Mouse (Mus musculus) midbrain, postnatal 0 days (tissue): Measurements from ENCODE around the gene Fyb2. TPM values are rescaled to one million over a fixed set of nuclear protein-coding genes. Genes with fewer than 3 reads are reported as not detected.

ENCODE experiments used
- ATAC-seq: fragments of 200-750 bp; cut with Nextera tagmentation; 2 replicates; pipeline ENCODE4 v1.8.0; 2017; ENCODE audit warnings: moderate number of reproducible peaks, mild to moderate bottlenecking, moderate TSS enrichment, moderate library complexity; ENCODE audit not compliant: low FRiP score
- DNase-seq: peaks from one replicate; pipeline ENCODE4 v3.0.0-alpha.2; 2015; ENCODE audit warnings: low spot score
- H3K27ac ChIP-seq: fragments of 300-500 bp; sonication (generic); 2 replicates; pipeline ENCODE4 v1.5.1; 2014; ENCODE audit warnings: low read depth, mild to moderate bottlenecking, low read length, mixed read lengths
- H3K27me3 ChIP-seq: fragments of 300-500 bp; sonication (generic); 2 replicates; pipeline ENCODE4 v1.6.1; 2014; ENCODE audit warnings: low read length, control low read depth, mixed read lengths; ENCODE audit not compliant: insufficient read depth
- H3K36me3 ChIP-seq: fragments of 300-500 bp; sonication (generic); 2 replicates; pipeline ENCODE4 v1.6.1; 2014; ENCODE audit warnings: low read length, control low read depth, mixed read lengths; ENCODE audit not compliant: insufficient read depth
- H3K4me1 ChIP-seq: fragments of 300-500 bp; sonication (generic); 2 replicates; pipeline ENCODE4 v1.6.1; 2014; ENCODE audit warnings: mild to moderate bottlenecking, control low read depth, antibody characterized with exemption, low read length, mixed read lengths; ENCODE audit not compliant: insufficient read depth
- H3K4me2 ChIP-seq: fragments of 300-500 bp; sonication (generic); 2 replicates; pipeline ENCODE4 v1.6.1; 2014; ENCODE audit warnings: low read depth, mild to moderate bottlenecking, low read length, mixed read lengths; ENCODE audit not compliant: poor library complexity, severe bottlenecking
- H3K4me3 ChIP-seq: fragments of 300-500 bp; sonication (generic); 2 replicates; pipeline ENCODE4 v1.5.1; 2014; ENCODE audit warnings: low read depth, mild to moderate bottlenecking, low read length, moderate library complexity
- H3K9ac ChIP-seq: fragments of 300-500 bp; sonication (generic); replicated peaks from 2 replicates; pipeline ENCODE4 v1.6.1; 2014; ENCODE audit warnings: mild to moderate bottlenecking, low read length, moderate library complexity, mixed read lengths; ENCODE audit not compliant: poor library complexity, severe bottlenecking
- H3K9me3 ChIP-seq: fragments of 300-500 bp; sonication (generic); 2 replicates; pipeline ENCODE4 v1.6.1; 2016; ENCODE audit warnings: low read length, control low read depth
- CTCF ChIP-seq: IDR thresholded peaks from 2 replicates; pipeline ENCODE4 v1.5.1; 2016; ENCODE audit warnings: antibody characterized with exemption, mild to moderate bottlenecking
- WGBS: fragments of 180-500 bp; shearing (Covaris S2); extraction: QIAGEN DNeasy Blood & Tissue Kit; methylation state at CpG from one replicate; pipeline ENCODE4 v1.1.7; 2014; 5-methylcytosine and 5-hydroxymethylcytosine counted together
- polyA plus RNA-seq: library from polyadenylated mRNA; unstranded; fragments of >200 nt; fragmentation: Nextera tagmentation; extraction: Ambion mirVana; gene quantifications from 2 replicates; pipeline ENCODE4 v1.2.1, GENCODE M21; 2015
- total RNA-seq: library from RNA; depleted of rRNA; stranded (reverse); fragments of >200 nt; gene quantifications from 2 replicates; pipeline ENCODE4 v1.2.3, GENCODE M21; 2014

Fyb2 gene
- total and polyA plus RNA-seq, 2 experiments from 2014 or later = 0.28 to 0.49 TPM

GRCm38 (mm10) chr4:104905049-104905448, 8.2 kb upstream of the Fyb2 start:
- ATAC-seq (peak; percentile 63; the same call in 1 of the 2 replicates), DNase-seq (no peak)
- Histone ChIP-seq H3K27me3 (no peaks in the 10 kb centered on the region), H3K27ac (no peak overlapping the region), H3K9me3 (no peaks in the 10 kb centered on the region), H3K4me3 (no peak overlapping the region), H3K4me2 (no peak overlapping the region), H3K9ac (no peak overlapping the region), H3K36me3 (no peaks in the 10 kb centered on the region), H3K4me1 (no peaks in the 10 kb centered on the region)
- WGBS = 56% methylated on average over 6 of the region's 6 CpGs
- TF ChIP-seq CTCF = no peak

DNA sequence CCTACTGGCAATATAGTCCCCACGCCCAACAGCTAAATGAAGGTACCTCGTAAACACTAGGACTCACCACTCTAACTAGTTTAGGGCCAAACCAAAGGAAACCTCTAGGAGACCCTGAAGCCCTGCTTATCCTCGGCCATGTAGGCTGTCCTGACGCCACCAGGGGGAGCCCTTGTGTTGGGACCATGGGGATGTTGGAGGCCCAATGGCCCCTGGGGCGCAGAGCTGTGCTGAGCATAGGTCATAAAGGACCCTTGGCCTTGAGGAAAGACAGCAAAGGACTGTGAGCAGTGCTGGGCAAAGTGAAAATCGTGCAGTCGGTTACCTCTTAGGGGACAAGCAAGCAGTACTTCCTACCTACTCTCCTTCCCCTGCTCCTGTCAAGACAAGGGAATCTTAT, 1.6 kb upstream of the Fyb2 start:
- Histone ChIP-seq H3K4me3 (no peak overlapping the region), H3K9ac (no peak overlapping the region), H3K27me3 (no peaks in the 10 kb centered on the region), H3K36me3 (no peaks in the 10 kb centered on the region), H3K4me2 (no peak overlapping the region), H3K27ac (no peak overlapping the region), H3K9me3 (no peaks in the 10 kb centered on the region), H3K4me1 (no peaks in the 10 kb centered on the region)
- TF ChIP-seq CTCF = peak; percentile 77
- WGBS = 46% methylated on average over 7 of the region's 7 CpGs
- no peak for ATAC-seq
- peak; percentile 54 for DNase-seq

- no peak overlapping the region for H3K4me3 ChIP-seq
- H3K9me3 ChIP-seq = no peaks in the 10 kb centered on the region
- ATAC-seq (no peak), DNase-seq (no peak)
- no peak for TF ChIP-seq CTCF
- H3K4me2 ChIP-seq = no peak overlapping the region
- no peaks in the 10 kb centered on the region for H3K36me3 ChIP-seq
- H3K9ac ChIP-seq = no peak overlapping the region
- H3K4me1 ChIP-seq = no peaks in the 10 kb centered on the region
- H3K27me3 ChIP-seq = no peaks in the 10 kb centered on the region
- H3K27ac ChIP-seq = no peak overlapping the region
- WGBS = 57% methylated on average over 6 of the region's 6 CpGs
These were observed 1.5 kb downstream of the Fyb2 start for GRCm38 (mm10) chr4:104914711-104915247.

DNA sequence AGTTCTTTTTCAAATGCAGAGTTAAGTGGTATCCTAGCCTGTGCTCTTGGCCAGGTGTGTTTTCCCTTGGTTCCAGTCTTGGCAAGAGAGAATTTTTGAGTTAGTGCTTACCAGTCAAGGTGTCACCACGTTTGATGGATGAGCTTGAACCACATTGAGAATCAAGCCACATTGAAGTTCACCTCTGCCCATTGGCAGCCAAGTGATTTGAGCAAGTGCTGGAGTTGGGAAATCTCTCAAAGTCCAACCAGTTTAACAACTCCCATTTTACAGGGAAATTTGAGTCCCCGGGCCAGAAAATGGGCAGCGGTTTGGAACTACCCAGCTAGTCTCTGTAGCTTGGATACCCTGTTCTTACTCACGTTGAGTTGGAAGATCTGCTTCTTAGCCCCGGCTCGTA, 4.8 kb downstream of the Fyb2 start:
- WGBS = 88% methylated on average over 6 of the region's 6 CpGs
- no peak for ATAC-seq
- no peaks in the 10 kb centered on the region for H3K9me3 ChIP-seq

DNA sequence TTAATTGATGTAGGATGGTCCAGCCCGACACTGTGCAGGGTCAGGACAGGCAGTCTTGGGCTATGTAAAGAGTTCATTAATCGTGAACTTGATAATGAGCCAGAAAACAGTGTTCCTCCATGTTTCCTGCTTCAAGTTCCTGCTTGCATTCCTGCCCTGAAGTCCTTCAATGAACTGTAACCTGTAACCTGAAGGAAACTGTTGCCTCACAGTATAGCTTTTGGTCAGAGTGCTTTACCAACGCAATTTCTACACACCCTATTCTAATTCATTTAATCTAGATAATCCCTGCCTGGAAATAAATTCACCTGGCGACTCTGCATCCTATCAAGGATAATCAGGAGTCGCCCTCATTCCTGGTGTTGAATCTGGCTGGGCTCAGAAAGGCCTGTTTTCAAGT, 12.1 kb downstream of the Fyb2 start:
- no peak overlapping the region for H3K4me2 ChIP-seq
- no peaks in the 10 kb centered on the region for H3K27me3 ChIP-seq
- H3K4me1 ChIP-seq = no peaks in the 10 kb centered on the region
- DNase-seq (no peak), ATAC-seq (no peak)
- H3K9me3 ChIP-seq = no peaks in the 10 kb centered on the region
- TF ChIP-seq CTCF = no peak
- no peak overlapping the region for H3K4me3 ChIP-seq
- WGBS = 87% methylated on average over 5 of the region's 5 CpGs
- H3K36me3 ChIP-seq = no peaks in the 10 kb centered on the region
- H3K27ac ChIP-seq = no peak overlapping the region
- no peak overlapping the region for H3K9ac ChIP-seq

More for the DNA sequence above, 4.8 kb downstream of the Fyb2 start:
- Histone ChIP-seq H3K4me3 (no peak overlapping the region), H3K4me2 (no peak overlapping the region), H3K27me3 (no peaks in the 10 kb centered on the region), H3K27ac (no peak overlapping the region), H3K4me1 (no peaks in the 10 kb centered on the region), H3K9ac (no peak overlapping the region), H3K36me3 (no peaks in the 10 kb centered on the region)
- TF ChIP-seq CTCF = no peak
- no peak for DNase-seq

- Histone ChIP-seq H3K9me3 (no peaks in the 10 kb centered on the region), H3K4me3 (no peak overlapping the region), H3K9ac (no peak overlapping the region), H3K4me1 (no peaks in the 10 kb centered on the region), H3K4me2 (no peak overlapping the region), H3K27me3 (no peaks in the 10 kb centered on the region), H3K27ac (no peak overlapping the region), H3K36me3 (no peaks in the 10 kb centered on the region)
- TF ChIP-seq CTCF = no peak
- DNase-seq = no peak
- no peak for ATAC-seq
- WGBS = 85% methylated on average over 7 of the region's 7 CpGs
These were observed 15.9 kb downstream of the Fyb2 start for GRCm38 (mm10) chr4:104929165-104929564.
